8 mouse cellular contexts compared by ENCODE assay signal in the genomic region with DNA sequence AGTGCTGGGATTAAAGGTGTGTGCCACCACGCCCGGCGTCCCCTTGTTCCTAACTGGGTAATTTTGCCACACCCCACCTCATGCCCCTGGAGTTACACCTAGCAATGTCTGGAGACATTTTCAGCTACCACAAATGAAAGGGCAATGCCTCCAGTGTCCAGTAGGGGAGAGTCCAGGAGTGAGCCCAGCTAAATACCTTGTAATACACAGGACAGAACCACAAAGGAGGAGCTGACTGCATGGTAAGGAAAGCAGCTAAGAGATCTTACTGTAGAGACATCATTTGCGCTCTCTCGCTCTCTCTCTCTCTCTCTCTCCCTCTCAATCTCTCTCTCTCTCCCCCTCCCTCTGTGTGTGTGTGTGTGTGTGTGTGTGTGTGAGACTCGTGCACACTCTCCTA.
DNase-seq lines count a peak whose midpoint lies in the region; ATAC-seq and TF ChIP-seq lines count a peak whose summit lies in the region.

No protein-coding gene starts in this region.

- H3K27ac ChIP-seq in heart, embryonic 11.5 days (ENCODE audit: low read depth, low read length) = no peak overlapping the region
- no peak overlapping the region for H3K27ac ChIP-seq in ES-E14 (ENCODE audit: insufficient read depth, low read depth, low read length, poor library complexity, severe bottlenecking)
- no peak overlapping the region for H3K27ac ChIP-seq in hindbrain, embryonic 16.5 days (ENCODE audit: low read depth, low read length)
- no peak overlapping the region for H3K27ac ChIP-seq in midbrain, embryonic 16.5 days (ENCODE audit: low read length)

- H3K27me3 ChIP-seq in heart, embryonic 11.5 days (ENCODE audit: control insufficient read depth, insufficient read depth, low read length) = no peaks in the 10 kb centered on the region; the same call in 1 of the 2 replicates
- H3K27me3 ChIP-seq in hindbrain, embryonic 16.5 days (replicated peaks; ENCODE audit: control insufficient read depth, insufficient read depth, low read length) = no peaks in the 10 kb centered on the region
- no peaks in the 10 kb centered on the region; the same call in none of the 2 replicates for H3K27me3 ChIP-seq in midbrain, embryonic 16.5 days (ENCODE audit: control insufficient read depth, insufficient read depth, low read depth, low read length)

- no peak overlapping the region for H3K9ac ChIP-seq in heart, embryonic 11.5 days (ENCODE audit: low read depth, low read length)
- H3K9ac ChIP-seq in ES-E14 (ENCODE audit: insufficient read depth, low read depth, low read length, poor library complexity, severe bottlenecking) = no peak overlapping the region
- H3K9ac ChIP-seq in hindbrain, embryonic 16.5 days (ENCODE audit: low read depth, low read length) = no peak overlapping the region
- H3K9ac ChIP-seq in midbrain, embryonic 16.5 days (ENCODE audit: low read depth, low read length) = no peak overlapping the region

- in situ Hi-C loops in ES-E14 (cut with MboI; ENCODE audit: low sequenced_read_pairs in 2 of 2, unreplicated experiment in 2 of 2) = no loop called here

- H3K9me3 ChIP-seq in heart, embryonic 11.5 days (replicated peaks; ENCODE audit: control insufficient read depth, low read length) = no peaks in the 10 kb centered on the region
- H3K9me3 ChIP-seq in ES-E14 (ENCODE audit: control insufficient read depth, insufficient read depth, low read depth, low read length) = no peaks in the 10 kb centered on the region
- no peaks in the 10 kb centered on the region for H3K9me3 ChIP-seq in hindbrain, embryonic 16.5 days (ENCODE audit: control insufficient read depth, low read length)
- no peaks in the 10 kb centered on the region for H3K9me3 ChIP-seq in midbrain, embryonic 16.5 days (replicated peaks; ENCODE audit: control insufficient read depth, low read length, poor library complexity, severe bottlenecking)

- H3K36me3 ChIP-seq in heart, embryonic 11.5 days (ENCODE audit: control insufficient read depth, insufficient read depth, low read length) = no peaks in the 10 kb centered on the region
- H3K36me3 ChIP-seq in ES-E14 (ENCODE audit: control insufficient read depth, insufficient read depth, low read length, poor library complexity, severe bottlenecking) = no peaks in the 10 kb centered on the region
- no peaks in the 10 kb centered on the region for H3K36me3 ChIP-seq in hindbrain, embryonic 16.5 days (ENCODE audit: control insufficient read depth, insufficient read depth, low read length)
- H3K36me3 ChIP-seq in midbrain, embryonic 16.5 days (ENCODE audit: control insufficient read depth, insufficient read depth, low read length) = no peaks in the 10 kb centered on the region

- H3K4me2 ChIP-seq in heart, embryonic 11.5 days = peak overlapping the region; percentile 14; the same call in 1 of the 2 replicates
- H3K4me2 ChIP-seq in hindbrain, embryonic 16.5 days (ENCODE audit: low read length) = peak overlapping the region; percentile 9; the same call in 1 of the 2 replicates
- peak overlapping the region; percentile 12; the same call in 1 of the 2 replicates for H3K4me2 ChIP-seq in midbrain, embryonic 16.5 days (ENCODE audit: low read length)

- intact Hi-C loops in heart, postnatal 25 days (cut with DNase I) = no loop called here

- ATAC-seq in heart, embryonic 11.5 days (replicated peaks; ENCODE audit: insufficient number of reproducible peaks, low FRiP score, low TSS enrichment) = no peak
- ATAC-seq in hindbrain, embryonic 16.5 days = peak; percentile 54; the same call in 1 of the 2 replicates
- no peak for ATAC-seq in midbrain, embryonic 16.5 days

- H3K4me1 ChIP-seq in heart, embryonic 11.5 days (ENCODE audit: control insufficient read depth, insufficient read depth, low read length) = peaks cover 37% of the 10 kb centered on the region
- H3K4me1 ChIP-seq in ES-E14 (ENCODE audit: control insufficient read depth in 2 of 2, insufficient read depth in 2 of 2, low read length in 2 of 2, poor library complexity in 1 of 2) = peaks cover 0 to 5% of the 10 kb centered on the region in 2 experiments; a peak in 1 of 4 replicates
- H3K4me1 ChIP-seq in hindbrain, embryonic 16.5 days (ENCODE audit: control insufficient read depth, insufficient read depth, low read depth, low read length) = peaks cover 18% of the 10 kb centered on the region
- H3K4me1 ChIP-seq in midbrain, embryonic 16.5 days (ENCODE audit: control insufficient read depth, insufficient read depth, low read length) = peaks cover 22% of the 10 kb centered on the region

- no peak for DNase-seq in heart, postnatal 25 days (ENCODE audit: low spot score)
- peak; percentile 38 for DNase-seq in ES-E14 (ENCODE audit: low read depth, low spot score)
- peak; percentile 81 for DNase-seq in cerebellum, adult 9-11 months
- DNase-seq in right cerebral cortex, postnatal 36 days (ENCODE audit: low spot score in 2 of 2) = no peak
- DNase-seq in left cerebral cortex, adult 8-10 months (ENCODE audit: low spot score in 2 of 2) = no peak

- H3K4me3 ChIP-seq in heart, embryonic 11.5 days (ENCODE audit: low read depth, low read length) = no peak overlapping the region
- no peak overlapping the region for H3K4me3 ChIP-seq in ES-E14 (ENCODE audit: insufficient read depth in 1 of 2, low read depth in 1 of 2, low read length in 2 of 2, poor library complexity in 1 of 2, severe bottlenecking in 1 of 2)
- H3K4me3 ChIP-seq in hindbrain, embryonic 16.5 days (ENCODE audit: low read length) = no peak overlapping the region
- H3K4me3 ChIP-seq in midbrain, embryonic 16.5 days (ENCODE audit: low read depth, low read length) = no peak overlapping the region

- WGBS in heart, embryonic 11.5 days (ENCODE audit: insufficient replicate concordance) = 81% methylated on average over 6 of the region's 6 CpGs
- 89% methylated on average over 6 of the region's 6 CpGs for WGBS in hindbrain, embryonic 16.5 days
- 88% methylated on average over 6 of the region's 6 CpGs for WGBS in midbrain, embryonic 16.5 days

TF ChIP-seq in ES-E14, 5 proteins besides CTCF, POLR2A, EP300 and RAD21:
- no peak for TF ChIP-seq ZNF384 (IDR thresholded peaks at IDR 0.05; ENCODE audit: low read depth, low read length)
- no peak for TF ChIP-seq MAFK (IDR thresholded peaks at IDR 0.05; ENCODE audit: insufficient read depth, low read depth, low read length)
- TF ChIP-seq CHD2 (IDR thresholded peaks at IDR 0.05; ENCODE audit: low read depth, low read length) = no peak
- no peak for TF ChIP-seq ZC3H11A (IDR thresholded peaks at IDR 0.05; ENCODE audit: borderline replicate concordance, low read depth, low read length)
- no peak for TF ChIP-seq HCFC1 (IDR thresholded peaks at IDR 0.05; ENCODE audit: borderline replicate concordance, insufficient read depth, low read length)
TF ChIP-seq in ES-E14: peak in this region for 0.

Comparison
In these comparisons a context has a peak if more than half of its experiments do, and no peak if none do; other contexts are left out.
1. DNase-seq: peak in ES-E14 (single experiment) and cerebellum, adult 9-11 months (single experiment); none in heart, postnatal 25 days (single experiment), right cerebral cortex, postnatal 36 days (0 of 2) and left cerebral cortex, adult 8-10 months (0 of 2).
2. Peak in every context shown above with its lines, with median percentiles within 50 percentile points of each other: H3K4me2 ChIP-seq.